Mouse (Mus musculus) adrenal gland (tissue): ENCODE data around the gene Grk1.

Experiments used
- intact Hi-C: fragments of 180-260 bp; cut with DNase I; formaldehyde crosslinking; loops from one replicate; pipeline ENCODE4 v1.15.1; 2025
- long read RNA-seq, 2 experiments: library from polyadenylated mRNA; unstranded; transcript quantifications; one replicate each; pipeline ENCODE4 v2.0.0; 2020; ENCODE audit warnings: borderline replicate concordance in 1 of 2; ENCODE audit not compliant: insufficient replicate concordance in 1 of 2

Gene Grk1
- long read RNA-seq, experiment 1: 0 reads
- long read RNA-seq, experiment 2: 0 reads

- intact Hi-C loops: no loop called here
Measured at GRCm38 (mm10) chr8:13404666-13405131, at the start of gene Grk1. Gene Grk1 (plus strand): TSS chr8:13405081.

- intact Hi-C loops: no loop called here
Measured at GRCm38 (mm10) chr8:13356221-13356620, 48.7 kb upstream of the Grk1 start.

DNA sequence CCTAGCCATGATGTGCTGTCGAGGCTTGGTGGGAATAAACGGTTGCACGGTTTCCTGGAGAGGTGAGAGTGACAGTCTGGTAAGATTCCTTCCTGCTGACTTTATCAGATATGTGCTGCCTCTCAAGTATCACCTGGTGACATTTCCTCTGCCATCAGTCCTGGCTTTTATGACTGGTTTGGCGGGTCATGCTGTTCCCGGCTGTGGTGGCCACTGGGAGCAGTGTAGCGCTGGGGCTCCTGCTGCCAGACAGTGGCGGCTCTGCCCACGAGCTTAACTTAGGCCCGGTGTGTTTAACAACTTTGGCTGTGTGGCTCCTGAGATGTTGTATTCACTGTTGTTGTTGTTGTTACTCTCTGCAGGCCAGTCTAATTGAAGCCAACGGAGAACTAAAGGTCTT lies 48.2 kb upstream of the Grk1 start:
- intact Hi-C loops: no loop called here

GRCm38 (mm10) chr8:13360213-13360612 lies 44.7 kb upstream of the Grk1 start:
- intact Hi-C loops: no loop called here

- intact Hi-C loops: no loop called here
Measured at GRCm38 (mm10) chr8:13361865-13362264, 43.0 kb upstream of the Grk1 start.

DNA sequence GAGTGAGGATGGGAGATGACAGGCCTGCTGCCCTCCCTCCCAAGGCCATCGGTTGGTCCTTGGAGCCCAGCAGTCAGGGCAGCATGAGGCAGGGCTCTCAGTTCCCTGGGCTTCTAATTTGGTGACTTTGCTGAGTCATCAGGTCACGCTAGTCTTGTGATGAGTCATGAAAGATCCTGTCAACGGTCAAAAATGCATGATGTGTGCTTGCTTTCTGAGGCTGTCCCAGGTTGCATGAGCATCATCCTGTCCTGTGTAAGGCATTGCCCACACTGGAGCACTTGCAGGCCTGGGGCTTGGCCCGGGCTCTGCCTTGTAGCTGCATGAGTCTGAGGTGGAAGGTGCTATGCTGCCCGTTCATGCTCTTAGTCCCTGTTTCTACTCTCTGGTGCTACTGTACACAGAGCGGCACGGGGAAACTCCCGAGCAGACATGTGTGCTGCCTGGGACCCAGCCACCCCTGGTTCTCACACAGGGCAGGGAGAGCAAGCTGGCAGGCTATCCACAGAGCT lies 31.7 kb upstream of the Grk1 start:
- intact Hi-C loops: no loop called here

- intact Hi-C loops: no loop called here
Measured at GRCm38 (mm10) chr8:13381630-13382029, 23.3 kb upstream of the Grk1 start.

- intact Hi-C loops: no loop called here
Measured at GRCm38 (mm10) chr8:13382536-13382935, 22.3 kb upstream of the Grk1 start.

- intact Hi-C loops: no loop called here
Measured at GRCm38 (mm10) chr8:13382999-13383398, 21.9 kb upstream of the Grk1 start.

DNA sequence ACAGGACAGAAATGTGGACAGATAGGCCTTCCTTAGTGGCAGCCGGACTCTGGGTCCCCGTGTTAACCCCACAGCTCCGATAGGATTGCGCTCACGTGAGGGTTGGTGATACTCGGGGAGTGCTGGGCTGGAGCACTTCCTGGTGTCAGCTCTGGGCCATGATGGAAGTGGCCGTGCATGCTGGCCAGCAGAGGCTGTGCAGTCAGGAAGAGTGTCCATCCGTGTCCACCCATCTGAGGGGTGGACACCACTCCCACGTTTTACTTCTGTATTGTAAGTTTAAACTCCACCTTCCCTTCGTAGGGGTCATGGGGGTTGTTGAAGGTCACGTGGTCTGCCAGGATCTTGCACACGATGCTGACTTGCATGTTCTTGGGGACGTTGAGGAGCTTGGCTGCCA lies 18.5 kb upstream of the Grk1 start:
- intact Hi-C loops: no loop called here

DNA sequence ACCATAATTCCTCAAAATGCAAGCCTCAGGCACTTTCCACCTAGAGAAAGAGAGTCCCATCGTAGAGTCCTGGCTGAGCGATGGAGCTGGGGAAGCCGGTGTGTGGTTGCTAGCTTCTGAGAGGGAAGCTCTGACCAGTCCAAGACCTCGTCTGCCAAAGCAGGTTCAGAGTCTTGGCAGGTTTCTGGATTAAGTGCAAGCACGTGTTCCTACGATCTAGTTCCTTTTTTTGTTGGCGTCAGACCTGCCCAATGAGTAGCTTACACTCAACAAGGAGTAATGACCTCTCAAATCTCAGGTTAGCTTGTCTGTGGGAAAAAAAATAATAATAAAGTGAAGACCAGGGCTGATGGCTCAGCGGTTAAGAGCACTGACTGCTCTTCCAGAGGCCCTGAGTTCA lies 17.2 kb upstream of the Grk1 start:
- intact Hi-C loops: no loop called here

GRCm38 (mm10) chr8:13388744-13389143 lies 16.1 kb upstream of the Grk1 start:
- intact Hi-C loops: no loop called here

GRCm38 (mm10) chr8:13393869-13394268 lies 11.0 kb upstream of the Grk1 start:
- intact Hi-C loops: no loop called here

DNA sequence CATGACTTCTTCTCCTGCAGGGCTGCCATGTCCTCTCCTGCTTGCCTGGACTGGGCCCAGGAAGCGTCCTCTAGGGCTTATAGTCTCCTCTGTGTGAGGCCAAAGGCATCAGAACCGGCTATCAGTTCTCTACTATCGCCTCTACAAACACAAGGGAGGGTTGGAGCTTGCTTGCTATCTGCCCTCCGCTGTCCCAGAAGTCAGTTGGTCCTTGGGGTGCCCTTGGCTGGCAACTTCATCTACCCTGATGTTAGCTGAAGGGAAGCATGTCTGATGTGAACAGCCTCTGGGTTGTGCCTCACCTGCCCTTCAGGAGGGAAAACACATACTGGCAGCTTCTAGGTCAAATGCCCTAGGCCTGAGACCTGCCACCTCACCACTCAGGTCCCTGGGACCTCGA lies 8.2 kb upstream of the Grk1 start, which contains the start of gene Atp4b:
Atp4b (minus strand) TSS at position 101 of the 400 bp plus-strand sequence.
- intact Hi-C loops: no loop called here

- intact Hi-C loops: no loop called here
Measured at GRCm38 (mm10) chr8:13403517-13403916, 1.4 kb upstream of the Grk1 start.

- intact Hi-C loops: no loop called here
Measured at GRCm38 (mm10) chr8:13406011-13406410, 1.1 kb downstream of the Grk1 start.

GRCm38 (mm10) chr8:13411597-13411996 lies 6.7 kb downstream of the Grk1 start:
- intact Hi-C loops: loop anchor here (5.0 kb wide), 1 partner anchor 46 kb away; no protein-coding TSS in a partner anchor

- intact Hi-C loops: loop anchor here (2.0 to 5.0 kb wide), 3 partner anchors 44 to 342 kb away; no protein-coding TSS in a partner anchor
Measured at GRCm38 (mm10) chr8:13412891-13413558, 8.1 kb downstream of the Grk1 start.

GRCm38 (mm10) chr8:13413823-13414390 lies 9.0 kb downstream of the Grk1 start:
- intact Hi-C loops: loop anchor here (2.0 to 5.0 kb wide), 3 partner anchors 43 to 341 kb away; no protein-coding TSS in a partner anchor

DNA sequence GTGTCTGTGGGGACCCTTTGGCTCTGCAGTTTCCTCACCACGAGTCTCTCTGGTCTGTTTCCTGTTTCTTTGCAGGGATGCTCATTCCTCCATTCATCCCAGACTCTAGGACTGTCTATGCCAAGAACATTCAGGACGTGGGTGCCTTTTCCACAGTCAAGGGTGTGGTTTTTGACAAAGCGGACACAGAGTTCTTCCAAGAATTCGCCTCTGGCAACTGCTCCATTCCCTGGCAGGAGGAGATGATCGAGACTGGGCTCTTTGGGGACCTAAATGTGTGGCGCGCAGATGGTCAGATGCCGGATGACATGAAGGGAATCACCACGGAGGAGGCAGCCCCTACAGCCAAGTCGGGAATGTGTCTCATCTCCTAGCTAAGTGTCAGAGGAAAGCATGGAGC lies 11.0 kb downstream of the Grk1 start:
- intact Hi-C loops: no loop called here

- intact Hi-C loops: no loop called here
Measured at GRCm38 (mm10) chr8:13419111-13419639, 14.3 kb downstream of the Grk1 start.

- intact Hi-C loops: no loop called here
Measured at GRCm38 (mm10) chr8:13420970-13421369, 16.1 kb downstream of the Grk1 start.
